In the genomic region with DNA sequence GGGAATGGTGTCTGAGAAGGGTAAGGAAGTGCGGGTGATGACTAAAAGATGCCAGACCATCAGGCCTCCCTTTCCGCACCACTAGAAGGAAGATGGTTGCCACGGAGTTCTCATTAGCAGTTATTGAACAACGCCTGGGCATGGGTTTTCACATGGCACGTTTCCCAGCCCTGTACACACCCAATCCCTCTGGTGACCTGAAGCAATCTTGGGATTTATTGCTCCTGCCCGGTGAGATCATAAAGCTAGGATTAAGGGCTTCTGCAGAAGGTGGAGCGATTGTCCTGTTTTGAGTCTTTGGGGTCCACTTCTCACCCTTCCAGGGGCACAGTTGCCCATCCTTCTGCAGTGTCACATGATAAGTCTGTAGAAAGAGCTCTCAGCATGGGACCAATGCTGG, we compare ENCODE assay signal across 28 mouse cellular contexts. TPM values are rescaled to one million over a fixed set of nuclear protein-coding genes. Genes with fewer than 3 reads are reported as not detected.
A peak's percentile ranks its signal among the peaks of the same experiment; 100 is the strongest.
DNase-seq lines count a peak whose midpoint lies in the region; ATAC-seq and TF ChIP-seq lines count a peak whose summit lies in the region.
"Had no signal": no experiment of that assay in that cellular context is flagged by ENCODE, and none has a peak within 500 bp of the region (broad histone marks: within the 10 kb centered on the region; RNA-seq: fewer than 3 reads in every experiment).

No protein-coding gene starts in this region.

- no peaks in the 10 kb centered on the region for H3K4me1 ChIP-seq in intestine, embryonic 15.5 days (replicated peaks)
- H3K4me1 ChIP-seq in cerebellum, adult 2 months (ENCODE audit: control insufficient read depth, insufficient read depth, low read length): no peaks in the 10 kb centered on the region
- H3K4me1 ChIP-seq: embryonic facial prominence, embryonic 12.5 days; embryonic facial prominence, embryonic 15.5 days; forebrain, embryonic 12.5 days; heart, embryonic 12.5 days; heart, embryonic 15.5 days; hindbrain, embryonic 10.5 days; hindbrain, embryonic 13.5 days had no signal

- no peaks in the 10 kb centered on the region for H3K27me3 ChIP-seq in intestine, embryonic 15.5 days (replicated peaks)
- no peaks in the 10 kb centered on the region for H3K27me3 ChIP-seq in cerebellum, adult 2 months (ENCODE audit: control insufficient read depth, insufficient read depth, low read length)
- H3K27me3 ChIP-seq: embryonic facial prominence, embryonic 12.5 days; embryonic facial prominence, embryonic 15.5 days; forebrain, embryonic 12.5 days; forebrain, embryonic 15.5 days; heart, embryonic 12.5 days; heart, embryonic 15.5 days; hindbrain, embryonic 13.5 days had no signal

- peak; percentile 55 for DNase-seq in MN1 (ENCODE audit: low spot score)
- peak; percentile 29 for DNase-seq in brain, embryonic 14.5 days (ENCODE audit: low read depth)
- peak; percentile 44 for DNase-seq in large intestine, adult 2 months (ENCODE audit: low read depth, low spot score)
- DNase-seq in cerebellum, adult 2 months: no peak
- DNase-seq in left cerebral cortex, postnatal 25 days (ENCODE audit: low spot score in 2 of 2): no peak
- DNase-seq in heart, adult 18-20 months: no peak
- DNase-seq: adrenal gland, postnatal 10 days; adrenal gland, postnatal 36 days; cerebellum, adult 11 months; cerebellum, adult 9-10 months; cerebellum, postnatal 25 days; gastrocnemius, postnatal 25 days; heart, adult 11 months; heart, postnatal 10 days; heart, postnatal 36 days; kidney, adult 11 months had no signal

- no peak for TF ChIP-seq POLR2A in brain, embryonic 14.5 days (IDR thresholded peaks at IDR 0.05; ENCODE audit: borderline replicate concordance, extremely low read depth, insufficient read depth, insufficient read length, poor library complexity, severe bottlenecking)
- no peak for TF ChIP-seq POLR2A in cerebellum, adult 2 months (IDR thresholded peaks at IDR 0.05; ENCODE audit: borderline replicate concordance, insufficient read depth, low read length)

- 62% methylated on average over 7 of the region's 7 CpGs for WGBS in intestine, embryonic 15.5 days
- WGBS in large intestine, adult 2 months: 26% methylated on average over 7 of the region's 7 CpGs
- WGBS in cerebellum, adult 2 months: 45% methylated on average over 7 of the region's 7 CpGs

- no peak overlapping the region for H3K4me3 ChIP-seq in intestine, embryonic 15.5 days (replicated peaks)
- H3K4me3 ChIP-seq in cerebellum, adult 2 months (replicated peaks; ENCODE audit: insufficient read depth, low read depth, low read length): no peak overlapping the region
- H3K4me3 ChIP-seq: embryonic facial prominence, embryonic 12.5 days; embryonic facial prominence, embryonic 15.5 days; forebrain, embryonic 12.5 days; forebrain, embryonic 15.5 days; heart, embryonic 12.5 days; heart, embryonic 15.5 days; hindbrain, embryonic 10.5 days; hindbrain, embryonic 13.5 days had no signal

- no peaks in the 10 kb centered on the region for H3K36me3 ChIP-seq in intestine, embryonic 15.5 days
- H3K36me3 ChIP-seq: embryonic facial prominence, embryonic 12.5 days; embryonic facial prominence, embryonic 15.5 days; forebrain, embryonic 12.5 days; forebrain, embryonic 15.5 days; heart, embryonic 12.5 days; heart, embryonic 15.5 days; hindbrain, embryonic 10.5 days; hindbrain, embryonic 13.5 days had no signal

- H3K4me2 ChIP-seq in intestine, embryonic 15.5 days (replicated peaks): no peak overlapping the region
- H3K4me2 ChIP-seq: embryonic facial prominence, embryonic 12.5 days; embryonic facial prominence, embryonic 15.5 days; forebrain, embryonic 12.5 days; forebrain, embryonic 15.5 days; heart, embryonic 12.5 days; heart, embryonic 15.5 days; hindbrain, embryonic 13.5 days had no signal

- peak; percentile 77 for ATAC-seq in intestine, embryonic 15.5 days
- ATAC-seq: forebrain, embryonic 15.5 days; hindbrain, embryonic 16.5 days had no signal

- TF ChIP-seq CTCF in brain, embryonic 14.5 days (IDR thresholded peaks at IDR 0.05; ENCODE audit: borderline replicate concordance, extremely low read depth, insufficient read depth, insufficient read length): no peak
- TF ChIP-seq CTCF in cerebellum, adult 2 months (IDR thresholded peaks at IDR 0.05; ENCODE audit: borderline replicate concordance, insufficient read depth, low read depth, low read length): no peak

- no peaks in the 10 kb centered on the region for H3K9me3 ChIP-seq in intestine, embryonic 15.5 days
- H3K9me3 ChIP-seq: embryonic facial prominence, embryonic 12.5 days; embryonic facial prominence, embryonic 15.5 days; forebrain, embryonic 12.5 days; forebrain, embryonic 15.5 days; heart, embryonic 12.5 days; heart, embryonic 15.5 days; hindbrain, embryonic 10.5 days; hindbrain, embryonic 13.5 days had no signal

- no peak overlapping the region for H3K9ac ChIP-seq in intestine, embryonic 15.5 days
- H3K9ac ChIP-seq: embryonic facial prominence, embryonic 12.5 days; embryonic facial prominence, embryonic 15.5 days; forebrain, embryonic 12.5 days; forebrain, embryonic 15.5 days; heart, embryonic 12.5 days; heart, embryonic 15.5 days; hindbrain, embryonic 13.5 days had no signal

- intact Hi-C loops in left cerebral cortex, postnatal 25 days (cut with DNase I): no loop called here

- H3K27ac ChIP-seq in intestine, embryonic 15.5 days: no peak overlapping the region
- no peak overlapping the region for H3K27ac ChIP-seq in cerebellum, adult 2 months (ENCODE audit: insufficient read depth, low read length)
- H3K27ac ChIP-seq: embryonic facial prominence, embryonic 12.5 days; embryonic facial prominence, embryonic 15.5 days; forebrain, embryonic 12.5 days; forebrain, embryonic 15.5 days; heart, embryonic 15.5 days; hindbrain, embryonic 10.5 days; hindbrain, embryonic 13.5 days had no signal

RNA-seq across cellular contexts. Expression of gene Steap1, which starts 26.9 kb away (rescaled TPM):
- polyA plus RNA-seq in brain, embryonic 14.5 days (2012; rRNA removed): 0.82 and 0.91 TPM in 2 replicates
- polyA plus RNA-seq in intestine, embryonic 15.5 days (2015; fragmentation: Nextera tagmentation; extraction: Ambion mirVana): 5.7 and 6.5 TPM in 2 replicates
- polyA plus RNA-seq in large intestine, adult 2 months (2012; rRNA removed): 3.5 and 3.7 TPM in 2 replicates
- polyA plus RNA-seq in cerebellum, adult 2 months (2012; rRNA removed): 1.3 and 3.3 TPM in 2 replicates
- under 1 TPM; 0.39 to 0.89 TPM for total RNA-seq in left cerebral cortex, postnatal 25 days (2021)
- total RNA-seq in heart, adult 18-20 months (2021): under 1 TPM in 1 of 2 experiments, not detected in 1; 0.31 TPM
- total RNA-seq: common myeloid progenitor, adult 5-6 weeks; gastrocnemius, adult 8-10 months; gastrocnemius, postnatal 25 days had no signal

RNA-seq across cellular contexts. Expression of gene Steap2, which starts 27.8 kb away (rescaled TPM):
- 2.4 and 3.5 TPM in 2 replicates for polyA plus RNA-seq in brain, embryonic 14.5 days (2012; rRNA removed)
- polyA plus RNA-seq in intestine, embryonic 15.5 days (2015; fragmentation: Nextera tagmentation; extraction: Ambion mirVana): 7.8 and 9.5 TPM in 2 replicates
- 2.3 and 5.2 TPM in 2 replicates for polyA plus RNA-seq in large intestine, adult 2 months (2012; rRNA removed)
- 36.9 and 40.7 TPM in 2 replicates for polyA plus RNA-seq in cerebellum, adult 2 months (2012; rRNA removed)
- 1 to 10 TPM; 8.2 to 9.1 TPM for total RNA-seq in left cerebral cortex, postnatal 25 days (2021)
- 1 to 10 TPM in 1 of 2 experiments, under 1 TPM in 1; 0.45 to 1.1 TPM for total RNA-seq in heart, adult 18-20 months (2021)
- total RNA-seq: common myeloid progenitor, adult 5-6 weeks had no signal

RNA-seq across cellular contexts. Expression of gene Cfap69, which starts 58.2 kb away (rescaled TPM):
- polyA plus RNA-seq in brain, embryonic 14.5 days (2012; rRNA removed): 9.2 and 9.9 TPM in 2 replicates
- polyA plus RNA-seq in intestine, embryonic 15.5 days (2015; fragmentation: Nextera tagmentation; extraction: Ambion mirVana): 1.3 and 1.5 TPM in 2 replicates
- 0.11 and 0.62 TPM in 2 replicates for polyA plus RNA-seq in large intestine, adult 2 months (2012; rRNA removed)
- polyA plus RNA-seq in cerebellum, adult 2 months (2012; rRNA removed): 10.3 and 11.2 TPM in 2 replicates
- total RNA-seq in left cerebral cortex, postnatal 25 days (2021): 10 to 100 TPM; 16.7 to 18.6 TPM
- total RNA-seq in heart, adult 18-20 months (2021): under 1 TPM; 0.69 to 0.87 TPM
- total RNA-seq: common myeloid progenitor, adult 5-6 weeks had no signal

Comparison
In these comparisons a context has a peak if more than half of its experiments do, and no peak if none do; other contexts are left out.
1. DNase-seq: peak in MN1 (single experiment), brain, embryonic 14.5 days (single experiment) and large intestine, adult 2 months (single experiment); none in cerebellum, adult 2 months (0 of 2), left cerebral cortex, postnatal 25 days (0 of 2) and heart, adult 18-20 months (0 of 2).